Mouse (Mus musculus): Measurements from ENCODE around the gene Nrcam. TPM values are rescaled to one million over a fixed set of nuclear protein-coding genes. Genes with fewer than 3 reads are reported as not detected.

Gene Nrcam
- total and polyA plus RNA-seq, 3 experiments = 0.16 to 0.23 (median 0.20) TPM

GRCm38 (mm10) chr12:44534100-44534633 lies 205.5 kb downstream of the Nrcam start:
- Histone ChIP-seq H3K36me3 (ENCODE audit: control insufficient read depth, insufficient read depth, low read length) (no peaks in the 10 kb centered on the region), H3K4me1 (ENCODE audit: control insufficient read depth, insufficient read depth, low read length) (no peaks in the 10 kb centered on the region), H3K27me3 (ENCODE audit: control insufficient read depth, insufficient read depth, low read length) (no peaks in the 10 kb centered on the region), H3K79me2 (replicated peaks; ENCODE audit: control insufficient read depth, insufficient read depth, low read length) (no peaks in the 10 kb centered on the region), H3K4me3 (no peak overlapping the region), H3K27ac (no peak overlapping the region), H3K9ac (ENCODE audit: low read depth, low read length) (no peak overlapping the region)
- 82% methylated on average over 7 of the region's 7 CpGs for WGBS
- no peak for DNase-seq
- intact Hi-C loops (cut with DNase I) = no loop called here
- no peak for TF ChIP-seq CTCF (IDR thresholded peaks at IDR 0.05)
- no peak for TF ChIP-seq EP300 (IDR thresholded peaks at IDR 0.05; ENCODE audit: insufficient read depth, low read depth, low read length)
- no peak for TF ChIP-seq POLR2A (IDR thresholded peaks at IDR 0.05; ENCODE audit: insufficient read depth, low read depth, low read length)

GRCm38 (mm10) chr12:44535623-44536022 lies 206.9 kb downstream of the Nrcam start:
- WGBS = 14% methylated on average over 5 of the region's 5 CpGs
- DNase-seq = no peak
- intact Hi-C loops (cut with DNase I) = no loop called here
- Histone ChIP-seq H3K36me3 (ENCODE audit: control insufficient read depth, insufficient read depth, low read length) (no peaks in the 10 kb centered on the region), H3K79me2 (replicated peaks; ENCODE audit: control insufficient read depth, insufficient read depth, low read length) (no peaks in the 10 kb centered on the region), H3K4me1 (ENCODE audit: control insufficient read depth, insufficient read depth, low read length) (no peaks in the 10 kb centered on the region), H3K4me3 (no peak overlapping the region), H3K27ac (no peak overlapping the region), H3K9ac (ENCODE audit: low read depth, low read length) (no peak overlapping the region), H3K27me3 (ENCODE audit: control insufficient read depth, insufficient read depth, low read length) (no peaks in the 10 kb centered on the region)
- no peak for TF ChIP-seq CTCF (IDR thresholded peaks at IDR 0.05)
- TF ChIP-seq POLR2A (IDR thresholded peaks at IDR 0.05; ENCODE audit: insufficient read depth, low read depth, low read length) = no peak
- TF ChIP-seq EP300 (IDR thresholded peaks at IDR 0.05; ENCODE audit: insufficient read depth, low read depth, low read length) = no peak

DNA sequence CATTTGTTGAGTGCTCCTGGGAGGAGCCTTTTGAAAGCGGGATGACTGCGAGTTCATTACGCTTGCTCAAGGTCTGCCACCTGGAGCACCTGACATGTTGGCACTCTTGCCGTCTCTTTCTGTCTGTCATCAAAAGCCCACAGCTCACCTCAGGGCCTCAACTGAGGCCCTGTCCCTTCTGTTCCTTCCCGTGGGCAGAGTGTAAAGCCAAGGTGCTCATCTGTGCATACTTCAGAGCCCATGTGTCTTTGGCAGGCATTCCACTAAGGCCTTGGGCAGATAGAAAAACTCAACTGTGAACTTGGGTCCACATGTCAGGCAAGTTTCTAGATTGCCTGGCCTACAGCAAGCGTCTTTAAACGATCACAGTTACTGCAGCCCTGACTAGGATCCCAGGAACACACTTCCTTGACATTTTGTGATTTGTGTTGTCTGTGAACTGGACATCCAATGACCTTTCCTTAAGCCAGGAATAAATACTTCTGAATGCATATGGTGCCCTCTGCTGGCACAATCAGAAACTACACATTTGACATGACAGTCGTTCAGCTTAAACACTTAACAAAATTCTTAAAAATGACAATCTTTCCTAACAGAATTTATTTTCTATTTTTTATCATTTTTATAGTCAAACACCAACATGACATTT lies 219.2 kb downstream of the Nrcam start:
- no peak overlapping the region for H3K27ac ChIP-seq
- TF ChIP-seq CTCF (IDR thresholded peaks at IDR 0.05) (peak; percentile 88), EP300 (IDR thresholded peaks at IDR 0.05; ENCODE audit: insufficient read depth, low read depth, low read length) (no peak)
- H3K4me3 ChIP-seq = no peak overlapping the region
- 52% methylated on average over 8 of the region's 8 CpGs for WGBS
- intact Hi-C loops (cut with DNase I) = loop anchor here (2.0 kb wide), 1 partner anchor 251 kb away; no protein-coding TSS in a partner anchor
- H3K36me3 ChIP-seq (ENCODE audit: control insufficient read depth, insufficient read depth, low read length) = no peaks in the 10 kb centered on the region
- no peaks in the 10 kb centered on the region for H3K27me3 ChIP-seq (ENCODE audit: control insufficient read depth, insufficient read depth, low read length)
- no peak overlapping the region for H3K9ac ChIP-seq (ENCODE audit: low read depth, low read length)
- DNase-seq = peak; percentile 18 to 46
- H3K4me1 ChIP-seq (ENCODE audit: control insufficient read depth, insufficient read depth, low read length) = no peaks in the 10 kb centered on the region
- H3K79me2 ChIP-seq (replicated peaks; ENCODE audit: control insufficient read depth, insufficient read depth, low read length) = no peaks in the 10 kb centered on the region

GRCm38 (mm10) chr12:44548465-44548864 lies 219.8 kb downstream of the Nrcam start:
- no peak overlapping the region for H3K9ac ChIP-seq (ENCODE audit: low read depth, low read length)
- 53% methylated on average over 9 of the region's 9 CpGs for WGBS
- no peaks in the 10 kb centered on the region for H3K36me3 ChIP-seq (ENCODE audit: control insufficient read depth, insufficient read depth, low read length)
- H3K79me2 ChIP-seq (replicated peaks; ENCODE audit: control insufficient read depth, insufficient read depth, low read length) = no peaks in the 10 kb centered on the region
- no peaks in the 10 kb centered on the region for H3K27me3 ChIP-seq (ENCODE audit: control insufficient read depth, insufficient read depth, low read length)
- intact Hi-C loops (cut with DNase I) = loop anchor here (2.0 kb wide), 1 partner anchor 252 kb away; no protein-coding TSS in a partner anchor
- no peak overlapping the region for H3K27ac ChIP-seq
- TF ChIP-seq POLR2A (IDR thresholded peaks at IDR 0.05; ENCODE audit: insufficient read depth, low read depth, low read length) = no peak
- no peak for TF ChIP-seq EP300 (IDR thresholded peaks at IDR 0.05; ENCODE audit: insufficient read depth, low read depth, low read length)
- TF ChIP-seq CTCF (IDR thresholded peaks at IDR 0.05) = no peak
- DNase-seq = no peak
- no peak overlapping the region for H3K4me3 ChIP-seq
- no peaks in the 10 kb centered on the region for H3K4me1 ChIP-seq (ENCODE audit: control insufficient read depth, insufficient read depth, low read length)

DNA sequence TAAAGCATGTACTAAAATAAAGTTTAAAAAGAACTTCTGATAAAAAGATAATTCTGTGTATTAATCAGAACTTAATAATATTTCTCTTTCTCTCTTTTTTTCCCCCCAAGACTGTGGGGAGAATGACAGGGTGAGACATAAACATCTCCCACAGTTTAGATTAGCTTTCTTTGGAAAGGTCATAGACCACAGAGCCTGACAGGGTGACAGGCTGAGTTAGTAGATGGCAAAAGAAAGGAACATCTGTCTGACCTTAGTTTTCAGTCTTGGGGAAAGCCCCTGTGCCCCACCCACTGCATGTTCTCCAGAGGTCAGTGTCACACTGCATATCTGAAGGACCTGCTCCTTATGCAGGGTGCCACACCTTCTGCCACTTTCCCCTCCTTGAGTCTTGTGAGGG lies 222.9 kb downstream of the Nrcam start:
- intact Hi-C loops (cut with DNase I) = no loop called here

GRCm38 (mm10) chr12:44554051-44554450 lies 225.4 kb downstream of the Nrcam start:
- Histone ChIP-seq H3K79me2 (replicated peaks; ENCODE audit: control insufficient read depth, insufficient read depth, low read length) (no peaks in the 10 kb centered on the region), H3K27ac (no peak overlapping the region), H3K27me3 (ENCODE audit: control insufficient read depth, insufficient read depth, low read length) (no peaks in the 10 kb centered on the region), H3K4me1 (ENCODE audit: control insufficient read depth, insufficient read depth, low read length) (no peaks in the 10 kb centered on the region), H3K9ac (ENCODE audit: low read depth, low read length) (no peak overlapping the region), H3K36me3 (ENCODE audit: control insufficient read depth, insufficient read depth, low read length) (no peaks in the 10 kb centered on the region), H3K4me3 (no peak overlapping the region)
- WGBS = 68% methylated on average over 2 of the region's 2 CpGs
- no peak for DNase-seq
- TF ChIP-seq EP300 (IDR thresholded peaks at IDR 0.05; ENCODE audit: insufficient read depth, low read depth, low read length) (no peak), POLR2A (IDR thresholded peaks at IDR 0.05; ENCODE audit: insufficient read depth, low read depth, low read length) (no peak), CTCF (IDR thresholded peaks at IDR 0.05) (no peak)
- intact Hi-C loops (cut with DNase I) = no loop called here

More for the DNA sequence above, 222.9 kb downstream of the Nrcam start:
- no peak for DNase-seq
- Histone ChIP-seq H3K4me1 (ENCODE audit: control insufficient read depth, insufficient read depth, low read length) (no peaks in the 10 kb centered on the region), H3K9ac (ENCODE audit: low read depth, low read length) (no peak overlapping the region), H3K27ac (no peak overlapping the region), H3K36me3 (ENCODE audit: control insufficient read depth, insufficient read depth, low read length) (no peaks in the 10 kb centered on the region), H3K27me3 (ENCODE audit: control insufficient read depth, insufficient read depth, low read length) (no peaks in the 10 kb centered on the region), H3K79me2 (replicated peaks; ENCODE audit: control insufficient read depth, insufficient read depth, low read length) (no peaks in the 10 kb centered on the region), H3K4me3 (no peak overlapping the region)
- TF ChIP-seq CTCF (IDR thresholded peaks at IDR 0.05) = no peak
- no peak for TF ChIP-seq EP300 (IDR thresholded peaks at IDR 0.05; ENCODE audit: insufficient read depth, low read depth, low read length)
- no peak for TF ChIP-seq POLR2A (IDR thresholded peaks at IDR 0.05; ENCODE audit: insufficient read depth, low read depth, low read length)
